Mouse (Mus musculus) 3T3-L1 (cell line): ENCODE data around the gene Rmnd5b.
A peak's percentile ranks its signal among the peaks of the same experiment; 100 is the strongest.
"Not testable (repeated sequence)": the region's sequence is repeated elsewhere in the genome, so short reads cannot be mapped to it uniquely, and the experiment has no call there.

Experiments
- DNase-seq: peaks from one replicate; pipeline ENCODE4 v3.0.0-alpha.2; 2015; ENCODE audit warnings: low read depth, low spot score

The Rmnd5b gene

DNA sequence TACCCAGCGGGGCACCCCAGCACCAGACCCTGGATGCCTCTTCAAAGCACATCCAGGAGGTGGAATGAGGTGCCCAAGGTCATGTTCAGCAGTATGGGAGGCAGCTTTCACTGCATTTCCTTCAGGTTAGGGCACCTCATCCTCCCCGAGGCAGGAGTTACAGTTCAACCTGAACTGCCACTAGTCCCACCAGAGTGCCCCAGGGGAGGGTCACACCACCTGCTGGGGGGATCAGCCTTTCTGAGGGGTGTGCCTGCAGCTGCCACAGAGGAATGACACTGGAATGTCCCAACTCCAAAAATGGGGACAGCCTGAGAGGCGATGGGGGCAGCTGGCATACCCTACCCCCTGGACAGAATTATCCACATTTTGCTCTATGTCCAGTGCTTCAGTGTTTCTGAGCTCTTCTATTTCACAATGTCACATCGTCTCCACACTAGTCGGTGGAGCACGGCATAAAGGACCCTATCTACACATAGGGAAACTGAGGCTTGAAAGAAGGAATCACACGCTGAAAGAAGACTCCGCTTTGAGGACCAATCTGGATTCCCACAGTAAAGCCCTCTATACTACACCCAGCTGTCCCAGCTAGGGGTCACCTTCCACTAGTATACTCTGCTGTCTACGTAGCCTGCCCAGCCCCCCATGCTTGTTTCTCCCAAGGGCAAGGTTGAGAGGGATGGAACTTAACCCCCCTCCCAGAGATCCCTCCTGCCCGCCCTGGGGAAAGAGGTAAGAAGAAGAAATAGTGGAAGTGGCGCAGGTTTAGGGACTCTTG lies 13.6 kb upstream of the Rmnd5b start:
- no peak for DNase-seq

DNA sequence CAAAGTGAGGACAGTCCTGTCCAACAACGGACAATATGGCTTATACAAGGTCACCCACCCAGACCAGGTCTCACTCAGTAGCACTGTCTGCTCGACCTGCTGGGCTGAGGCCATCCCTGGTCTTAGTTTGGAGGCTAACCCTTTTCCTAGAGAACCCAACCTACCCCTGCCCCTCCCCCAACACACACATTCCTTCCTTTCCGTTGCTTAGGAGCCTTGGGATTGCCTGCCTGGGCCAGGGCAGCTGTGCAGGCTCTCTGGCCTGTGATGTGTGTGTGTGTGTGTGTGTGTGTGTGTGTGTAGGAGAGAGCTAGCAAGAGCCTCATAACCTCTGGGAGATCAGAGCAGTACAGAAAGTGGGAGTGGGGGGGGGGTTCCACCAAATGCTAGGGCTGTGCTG lies 12.9 kb upstream of the Rmnd5b start:
- DNase-seq = no peak

DNA sequence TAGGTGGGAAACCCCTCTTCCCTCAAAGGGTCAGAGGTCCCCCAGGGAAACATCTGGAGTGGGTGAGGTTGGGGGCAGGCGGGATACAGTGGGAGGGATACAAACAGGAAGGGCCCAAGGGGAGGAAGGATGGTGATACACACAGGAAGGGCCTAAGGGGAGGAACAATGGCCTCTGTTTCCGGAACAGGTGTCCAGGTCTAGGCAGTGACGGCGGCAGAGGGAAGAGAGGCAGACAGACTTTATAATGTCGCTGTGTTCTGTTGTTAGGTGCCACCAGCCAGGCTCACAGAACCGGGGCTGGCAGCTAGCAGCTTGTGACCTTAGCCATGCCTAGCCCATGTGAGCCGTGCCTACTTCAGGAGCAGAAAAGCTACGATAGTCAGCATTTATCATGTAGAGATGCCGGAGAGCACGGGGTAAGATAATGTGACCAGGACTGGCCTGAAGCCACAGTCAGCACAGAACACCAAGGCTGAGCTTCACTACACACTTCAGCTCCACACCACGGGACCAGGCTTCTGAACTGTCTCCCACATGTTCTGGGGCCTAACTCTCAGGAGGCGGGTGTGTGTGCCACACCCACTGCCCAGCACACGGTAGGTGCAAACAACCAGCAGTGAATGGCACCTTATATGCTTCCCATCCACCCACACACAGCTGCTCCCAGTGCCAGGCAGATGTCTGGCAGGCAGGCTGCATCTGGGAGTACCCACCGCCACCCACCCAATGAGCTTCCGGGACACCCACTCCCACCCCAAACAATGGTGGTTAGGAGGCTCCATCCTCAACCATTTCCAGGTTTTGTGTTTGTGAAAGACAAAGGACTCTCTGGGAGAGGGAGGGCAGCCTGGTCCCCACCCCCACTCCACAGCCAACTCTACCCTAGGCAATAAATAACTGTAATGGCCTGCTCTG lies 11.3 kb upstream of the Rmnd5b start:
- no peak for DNase-seq

DNA sequence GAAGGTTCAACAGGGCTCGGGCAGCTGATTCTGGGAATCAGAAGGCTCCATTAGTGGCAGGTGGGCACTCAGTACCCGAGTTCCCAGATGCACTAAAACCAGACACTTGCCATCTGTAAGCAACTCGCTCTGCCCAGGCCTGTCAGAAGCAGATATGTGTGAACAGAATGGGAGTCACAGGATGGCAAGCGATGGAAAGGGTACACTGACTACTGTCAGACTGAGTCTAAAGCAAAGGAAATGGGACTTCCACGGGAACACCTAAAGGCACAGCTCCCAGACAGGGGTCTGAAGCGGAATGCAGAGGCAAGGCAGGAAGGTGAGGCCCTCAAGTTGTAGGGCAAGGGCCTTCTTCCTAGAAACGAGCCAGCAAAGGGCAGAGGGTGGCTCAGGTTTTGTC lies 10.5 kb upstream of the Rmnd5b start:
- no peak for DNase-seq

DNA sequence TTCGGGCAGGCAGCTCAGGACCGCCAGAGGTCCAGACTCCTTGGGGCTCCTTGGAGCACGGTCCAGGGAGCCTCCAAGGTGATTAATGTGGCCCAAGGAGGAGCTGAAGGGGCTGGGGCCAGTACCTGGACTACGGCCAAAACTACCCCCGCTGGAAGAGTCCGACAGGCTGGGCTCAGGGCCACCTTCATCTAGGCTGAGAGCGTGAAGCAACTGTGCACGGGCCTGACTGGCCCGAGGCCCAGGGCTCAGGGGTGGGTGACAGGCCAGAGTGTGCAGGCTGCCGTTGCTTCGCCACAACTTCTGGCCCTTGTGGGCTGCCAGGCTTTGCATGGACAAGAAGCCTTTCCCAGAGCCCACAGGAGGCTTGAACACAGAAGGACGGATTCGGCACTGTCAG lies 9.6 kb upstream of the Rmnd5b start:
- DNase-seq = no peak

DNA sequence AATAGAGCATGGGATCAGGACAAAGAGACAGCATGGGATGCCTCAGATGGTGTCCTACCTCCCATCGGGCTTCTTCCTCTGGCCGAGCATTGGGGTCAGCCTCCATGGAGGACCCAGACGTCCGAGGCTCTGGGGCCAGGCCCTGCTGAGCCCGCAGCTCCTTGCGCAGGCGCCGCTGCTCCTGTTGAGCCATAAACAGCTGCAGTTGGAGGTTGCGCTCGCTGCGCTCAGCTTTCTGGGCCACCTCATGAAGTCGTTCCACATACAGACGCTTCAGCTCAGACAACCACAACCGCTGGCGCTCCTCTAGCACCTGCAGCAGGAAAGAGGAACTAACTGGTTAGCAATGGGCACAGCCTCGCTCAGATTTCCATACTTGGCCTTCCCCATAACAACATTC lies 8.5 kb upstream of the Rmnd5b start:
- DNase-seq = no peak

DNA sequence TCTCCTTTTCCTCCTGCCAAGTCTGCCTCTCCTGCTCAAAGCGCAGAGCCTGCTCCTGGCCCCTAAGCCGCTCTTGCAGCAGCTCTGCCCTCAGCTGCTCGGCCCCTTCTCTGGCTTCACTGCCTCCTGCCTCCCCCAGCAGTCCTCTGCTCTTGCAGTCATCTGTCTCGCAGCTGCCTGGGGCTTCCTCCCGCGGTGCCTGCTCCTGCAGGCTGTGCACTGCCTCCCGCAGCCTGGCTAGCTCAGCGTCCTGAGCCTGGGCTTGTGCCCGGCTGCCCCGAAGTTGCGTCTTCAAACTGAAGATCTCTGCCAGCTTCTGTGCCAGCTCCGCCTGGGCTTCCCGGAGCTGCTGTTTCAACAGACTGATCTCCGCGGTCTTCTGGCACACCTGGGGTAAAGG lies 8.1 kb upstream of the Rmnd5b start:
- no peak for DNase-seq

DNA sequence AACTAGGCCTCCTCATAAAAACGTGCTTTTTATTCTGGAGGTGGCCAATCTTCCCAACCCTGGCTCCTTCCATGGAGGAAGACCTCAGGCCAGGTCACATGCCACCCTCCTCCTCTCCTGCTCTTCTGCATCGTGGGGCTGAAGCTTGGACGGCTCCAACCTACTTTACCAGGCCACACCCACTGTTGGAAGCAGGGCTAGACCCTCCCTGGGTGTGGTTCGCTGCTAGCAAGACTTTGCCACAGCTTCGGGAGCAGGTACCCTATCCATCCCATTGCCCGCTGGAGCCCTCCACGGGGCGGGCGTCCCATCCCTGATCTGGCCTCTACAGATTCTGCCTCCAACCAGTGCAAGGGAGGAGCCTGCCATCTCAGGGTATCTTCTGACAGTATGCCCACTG lies 7.5 kb upstream of the Rmnd5b start:
- DNase-seq = no peak

DNA sequence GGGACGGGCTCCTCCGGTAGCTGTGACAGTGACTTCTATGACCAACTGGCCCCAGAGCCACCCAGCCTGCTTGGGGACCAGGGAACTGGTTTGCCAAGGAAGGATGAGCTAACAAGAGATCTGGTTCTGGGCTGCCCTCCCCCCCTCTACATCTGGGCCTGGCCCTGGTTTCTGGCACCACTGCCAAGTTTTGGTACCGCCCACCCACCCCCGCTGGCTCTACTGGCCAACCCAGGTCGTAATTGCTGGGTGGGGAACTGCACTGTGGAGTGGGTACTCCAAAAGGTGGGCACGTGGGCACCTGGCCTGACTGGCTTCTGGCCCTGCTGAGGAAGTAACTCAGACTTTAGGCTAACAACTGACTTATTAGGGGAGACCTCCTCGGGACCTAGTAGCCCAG lies 5.1 kb upstream of the Rmnd5b start:
- DNase-seq = no peak

DNA sequence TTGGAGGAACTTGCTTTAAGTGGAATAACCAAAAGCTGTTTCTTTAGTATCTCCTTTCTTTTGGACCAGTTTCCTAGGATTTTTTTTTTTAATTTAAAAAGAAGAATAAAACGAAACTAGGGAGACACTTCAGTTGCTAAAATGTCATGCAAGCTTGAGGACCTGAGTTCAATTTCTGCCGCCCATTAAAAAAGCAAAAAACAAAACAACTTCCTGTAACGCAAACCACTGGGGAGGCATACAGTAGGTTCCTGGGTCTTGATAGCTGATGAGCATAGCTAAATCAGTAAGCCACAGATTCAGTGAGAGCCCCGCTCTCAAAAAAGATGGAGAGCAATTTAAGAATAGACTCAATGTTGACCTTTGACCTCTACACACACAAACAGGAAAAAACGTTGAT lies 2.8 kb upstream of the Rmnd5b start:
- DNase-seq = no peak

DNA sequence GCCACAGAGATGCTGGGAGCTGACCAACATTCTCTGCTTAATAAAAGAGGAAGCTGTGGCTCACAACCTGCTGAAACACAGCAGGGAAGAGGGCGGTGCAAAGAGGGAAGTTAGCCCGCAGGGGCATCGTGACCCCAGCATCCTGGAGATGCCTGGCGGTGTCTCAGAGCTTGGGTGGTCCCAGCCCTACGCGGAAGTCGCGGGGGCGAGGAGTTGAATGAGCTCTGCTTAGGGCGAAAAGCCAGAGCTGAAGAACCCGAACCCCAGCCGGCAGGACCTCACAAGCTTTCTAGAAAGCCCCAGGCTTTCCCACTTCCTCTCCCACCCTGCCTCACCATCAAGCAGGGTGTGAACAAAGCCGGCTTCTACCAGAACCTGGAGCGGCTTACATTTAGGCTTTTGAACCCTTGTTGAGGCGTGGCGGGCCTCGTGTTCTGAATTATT lies 2.3 kb upstream of the Rmnd5b start:
- DNase-seq = no peak

DNA sequence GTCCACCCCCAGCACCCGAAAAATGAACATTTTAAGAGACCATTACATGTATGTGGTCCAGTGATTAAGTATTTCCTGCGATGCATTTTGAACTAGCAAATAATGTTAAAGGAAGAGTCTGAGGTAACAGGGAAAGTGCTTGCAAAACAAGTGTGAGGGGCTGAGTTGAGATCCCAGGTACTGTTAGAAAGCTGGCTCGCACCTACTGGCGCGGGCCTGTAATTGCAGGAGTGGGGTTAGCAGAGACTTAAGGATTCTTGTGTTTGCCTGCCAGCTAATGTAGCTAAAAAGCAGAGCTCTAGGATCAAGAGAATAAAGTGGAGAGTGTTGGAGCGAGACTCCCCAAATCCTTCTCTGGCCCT lies 608 bp upstream of the Rmnd5b start:
- DNase-seq = peak; percentile 86

DNA sequence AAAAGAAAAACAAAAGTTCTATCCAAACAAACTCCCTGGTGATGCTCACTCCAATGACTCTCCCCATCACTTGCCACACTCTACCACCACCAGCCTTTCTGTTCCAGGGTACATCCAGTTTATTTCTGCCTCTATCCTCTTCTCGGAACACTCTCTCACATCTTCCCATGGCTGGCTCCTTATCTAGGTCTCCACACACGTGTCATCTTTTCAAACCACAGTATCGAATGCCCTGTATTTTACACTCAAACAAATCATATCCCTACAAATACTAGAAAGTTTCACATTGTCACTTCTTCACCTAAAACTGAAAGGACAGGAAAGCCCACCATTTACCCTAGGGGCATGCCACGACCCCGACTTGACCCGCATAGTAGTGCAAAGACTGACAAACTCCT lies 570 bp downstream of the Rmnd5b start:
- no peak for DNase-seq

DNA sequence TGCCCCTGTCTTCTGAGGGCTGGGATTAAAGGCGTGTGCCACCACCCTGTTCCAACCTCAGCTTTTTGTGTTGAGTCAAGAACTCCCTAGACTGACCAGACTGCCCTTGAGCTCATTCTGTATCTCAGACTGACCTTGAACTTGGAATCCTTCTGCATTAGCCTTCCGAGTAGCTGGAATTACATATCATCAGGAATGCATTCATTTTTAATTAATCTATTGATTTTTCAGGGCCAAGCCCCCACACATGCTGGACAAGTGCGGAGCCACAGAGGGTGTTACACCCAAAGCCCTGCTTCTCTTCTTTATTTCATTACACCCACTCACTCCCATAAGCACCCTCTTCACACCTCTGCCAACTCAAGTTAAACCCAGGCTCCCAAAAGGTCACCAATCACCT lies 2.0 kb downstream of the Rmnd5b start:
- no peak for DNase-seq

DNA sequence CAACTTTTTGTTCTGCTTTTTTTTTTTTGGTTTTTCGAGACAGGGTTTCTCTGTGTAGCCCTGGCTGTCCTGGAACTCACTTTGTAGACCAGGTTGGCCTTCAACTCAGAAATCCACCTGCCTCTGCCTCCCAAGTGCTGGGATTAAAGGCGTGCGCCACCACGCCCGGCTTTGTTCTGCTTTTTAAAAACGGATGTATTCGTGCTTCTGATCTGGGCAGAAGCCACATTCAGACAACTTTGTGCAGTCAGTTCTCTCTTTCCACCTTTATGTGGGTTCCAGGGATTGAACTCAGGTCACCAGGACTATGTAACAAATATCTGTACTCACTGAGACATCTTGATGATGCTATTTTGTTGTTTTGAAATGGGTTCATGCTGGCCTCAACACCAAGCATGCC lies 2.5 kb downstream of the Rmnd5b start:
- not testable (repeated sequence) for DNase-seq

DNA sequence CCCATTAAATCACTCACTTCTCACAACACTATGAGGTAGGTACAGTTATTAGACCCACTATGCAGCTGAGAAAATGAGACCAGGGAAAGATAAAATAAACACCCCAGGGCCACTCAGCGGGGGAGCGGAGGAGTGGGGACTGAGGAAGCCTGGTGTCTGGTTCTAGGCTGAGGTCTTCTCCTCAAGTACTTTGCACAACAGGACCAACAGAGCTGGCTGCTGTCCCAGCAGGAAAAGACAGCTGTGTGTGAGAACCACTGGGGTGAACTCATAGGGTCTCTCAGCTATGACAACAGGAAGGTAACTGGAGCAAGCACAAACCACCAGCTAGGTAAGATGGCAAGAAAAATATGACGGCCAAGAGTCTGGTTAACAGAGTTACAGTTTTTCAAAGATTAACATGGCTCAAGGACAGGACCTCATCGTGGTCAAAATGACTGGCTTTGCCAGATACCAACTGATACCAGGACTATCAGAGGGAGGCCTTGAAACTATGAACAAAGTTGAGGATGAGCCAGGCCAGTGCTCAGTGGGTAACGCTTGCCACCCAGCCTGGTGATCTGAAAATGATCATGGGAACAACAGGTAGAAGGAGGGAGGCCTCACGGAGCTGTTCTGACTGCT lies 3.5 kb downstream of the Rmnd5b start:
- no peak for DNase-seq

DNA sequence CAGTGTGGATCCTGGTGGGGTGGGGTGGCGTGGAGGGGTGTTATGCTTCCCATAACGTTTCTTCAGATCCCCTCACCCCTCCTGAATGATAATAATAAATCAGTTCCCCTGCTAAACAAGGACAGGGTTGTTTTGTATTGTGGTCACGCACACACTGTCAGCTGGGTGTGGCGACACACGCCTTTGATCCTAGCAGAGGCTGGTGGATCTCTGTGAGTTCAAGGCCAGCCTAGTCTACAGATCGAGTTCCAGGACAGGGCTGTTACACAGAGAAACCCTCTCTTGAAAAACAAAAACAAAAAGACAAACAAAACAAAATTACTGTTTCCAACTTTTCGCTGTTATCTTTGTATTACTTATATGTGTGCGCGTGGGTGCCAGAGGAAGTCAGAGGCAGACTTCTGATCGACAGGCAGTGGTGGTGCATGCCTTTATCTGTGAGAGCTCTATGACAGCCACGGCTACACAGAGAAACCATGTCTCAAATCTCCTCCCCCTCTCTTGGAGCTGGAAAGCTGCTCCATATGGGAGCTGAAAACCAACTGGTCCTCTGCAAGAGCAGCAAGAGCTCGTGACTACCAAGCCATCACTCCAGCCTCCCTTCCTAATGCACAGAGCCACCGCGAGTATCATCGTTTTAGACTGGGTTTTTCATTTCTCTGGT lies 5.9 kb downstream of the Rmnd5b start:
- no peak for DNase-seq

DNA sequence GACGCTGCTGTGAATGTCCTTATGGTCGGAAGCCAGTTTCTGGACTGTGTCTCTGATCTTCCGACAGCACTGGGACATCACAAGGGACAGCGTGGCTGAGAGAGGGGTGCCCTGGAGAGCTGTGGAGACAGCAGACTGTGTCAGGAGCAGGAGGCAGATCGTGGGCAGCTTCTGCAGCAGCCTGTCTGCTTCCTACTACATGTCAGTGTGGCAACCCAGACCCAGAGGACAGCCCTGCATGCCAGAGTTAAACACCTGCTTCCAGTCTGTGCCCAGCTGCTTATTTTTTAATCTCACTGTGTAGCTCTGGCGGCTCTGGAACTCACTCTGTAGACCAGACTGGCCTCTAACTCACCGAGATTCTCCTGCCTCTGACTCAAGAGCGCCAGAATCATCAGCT lies 7.8 kb downstream of the Rmnd5b start:
- no peak for DNase-seq

DNA sequence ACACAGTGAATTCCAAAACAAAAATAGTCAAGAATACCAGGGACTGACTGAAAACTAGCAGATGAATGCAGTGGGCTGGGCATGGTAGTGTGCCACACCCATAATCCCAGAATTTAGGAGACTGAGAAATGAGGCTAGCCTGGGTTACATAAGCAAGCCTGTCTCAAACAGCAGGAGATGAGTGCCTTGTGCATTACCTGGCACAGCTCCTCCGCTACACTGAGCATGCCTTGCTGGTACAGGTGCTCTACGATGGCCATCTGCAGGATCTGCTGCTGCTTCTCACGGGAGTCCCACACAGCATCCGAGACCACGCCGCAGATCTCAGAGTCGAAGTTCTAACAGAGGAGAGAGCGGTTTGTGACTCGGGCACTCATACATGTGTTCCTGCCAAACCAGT lies 8.3 kb downstream of the Rmnd5b start:
- DNase-seq = no peak

DNA sequence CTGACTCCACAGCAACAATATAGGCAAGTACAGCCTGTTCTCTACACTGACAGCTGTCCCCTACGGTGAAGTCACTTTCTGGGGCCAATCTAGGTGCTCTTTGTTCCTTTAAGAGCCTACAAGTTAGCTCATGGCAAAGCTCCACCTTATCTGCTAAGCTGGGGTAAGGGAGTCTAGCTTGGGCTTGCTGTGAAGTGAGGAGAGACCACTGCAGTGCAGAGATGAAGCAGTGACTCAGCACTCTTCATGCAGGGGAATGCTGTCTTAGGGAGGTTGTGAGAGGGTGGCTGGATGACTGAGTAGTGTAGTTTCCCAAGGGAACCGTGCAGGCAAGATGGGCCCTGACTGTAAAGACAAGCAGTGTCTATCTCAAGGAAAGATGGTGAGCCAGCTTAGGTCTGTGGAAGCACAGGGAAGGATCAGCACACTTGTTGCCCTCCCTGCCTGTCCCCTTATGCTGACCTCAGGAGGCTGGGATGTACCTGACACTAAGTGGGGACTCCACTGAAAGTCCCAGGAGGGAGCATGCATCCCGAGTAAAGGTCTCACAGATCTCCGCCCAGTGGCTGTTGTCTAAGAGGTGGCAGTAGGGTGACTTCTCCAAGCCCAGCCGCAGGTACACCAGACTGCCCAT lies 10.4 kb downstream of the Rmnd5b start:
- DNase-seq = no peak

DNA sequence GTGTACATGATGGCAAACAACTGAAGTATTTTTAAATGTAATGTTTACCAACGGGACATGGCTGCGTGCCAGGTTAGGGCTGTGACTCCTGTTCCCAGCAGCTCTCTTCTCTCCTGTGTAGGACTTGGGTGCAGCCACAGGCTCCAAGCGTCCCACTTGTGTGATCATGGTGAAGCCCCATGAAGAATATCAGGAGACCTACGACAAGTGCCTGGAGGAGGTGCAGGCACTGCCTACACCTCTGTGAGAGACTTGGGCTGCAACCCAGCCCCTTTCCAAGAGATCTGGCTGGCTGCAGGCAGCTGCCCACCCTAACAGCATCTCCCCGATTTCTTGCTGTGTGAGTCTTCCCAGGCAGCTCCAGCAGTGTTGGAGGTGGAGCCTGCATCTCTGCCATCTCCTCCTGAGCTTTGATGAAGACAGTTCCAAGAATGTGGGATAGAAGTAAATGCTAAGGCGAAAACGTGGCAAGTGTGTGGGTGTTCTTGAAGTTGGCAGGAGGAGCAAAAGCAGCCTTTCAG lies 12.7 kb downstream of the Rmnd5b start:
- no peak for DNase-seq
